Mouse (Mus musculus) kidney, adult 8-10 months (tissue): ENCODE results near the gene Gm10260.

Source experiments
- DNase-seq, 2 experiments: peaks; one replicate each; pipeline ENCODE4 v3.0.0; 2022

Gene Gm10260

DNA sequence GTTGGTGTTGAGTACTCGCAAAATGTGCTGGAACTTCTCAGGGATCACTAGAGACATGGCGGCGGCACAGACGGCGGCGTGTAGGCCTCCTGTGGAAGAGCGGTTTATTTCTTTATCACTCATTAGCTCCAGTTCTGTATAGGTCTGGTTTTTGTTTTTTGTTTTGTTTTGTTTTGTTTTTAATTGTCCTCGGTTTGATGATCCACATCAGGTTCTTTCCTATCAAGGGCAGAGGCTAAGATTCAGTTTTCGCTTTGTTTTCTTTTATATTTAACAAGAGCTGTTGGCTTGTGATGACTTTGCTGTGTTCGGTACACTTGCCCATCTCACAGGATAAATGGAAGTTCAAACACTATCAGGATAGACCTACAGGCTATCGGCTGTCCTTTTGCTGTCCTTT lies at the start of gene Gm10260:
Gene Gm10260 (minus strand): TSS at position 101 of the 400 bp plus-strand sequence.
- DNase-seq, result no peak

DNA sequence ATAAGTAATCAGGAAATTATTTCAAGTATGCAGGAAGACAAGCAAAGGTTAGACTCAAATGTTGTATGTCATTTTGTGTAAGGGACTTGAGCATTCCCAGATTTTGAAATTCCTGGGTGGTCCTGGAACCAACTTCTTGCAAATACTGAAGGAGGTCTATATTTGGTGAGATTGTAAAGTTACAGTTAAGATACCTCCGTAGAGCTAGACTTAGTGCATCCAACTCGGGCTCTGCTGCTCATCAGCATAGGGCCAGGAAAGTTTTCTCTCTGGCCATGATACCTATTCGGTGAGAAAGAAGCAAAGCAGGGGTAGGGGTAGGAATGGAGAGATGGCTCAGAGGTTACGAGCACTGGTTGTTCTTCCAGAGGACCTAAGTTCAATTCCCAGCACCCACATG lies 49.4 kb upstream of the Gm10260 start:
- no peak for DNase-seq

DNA sequence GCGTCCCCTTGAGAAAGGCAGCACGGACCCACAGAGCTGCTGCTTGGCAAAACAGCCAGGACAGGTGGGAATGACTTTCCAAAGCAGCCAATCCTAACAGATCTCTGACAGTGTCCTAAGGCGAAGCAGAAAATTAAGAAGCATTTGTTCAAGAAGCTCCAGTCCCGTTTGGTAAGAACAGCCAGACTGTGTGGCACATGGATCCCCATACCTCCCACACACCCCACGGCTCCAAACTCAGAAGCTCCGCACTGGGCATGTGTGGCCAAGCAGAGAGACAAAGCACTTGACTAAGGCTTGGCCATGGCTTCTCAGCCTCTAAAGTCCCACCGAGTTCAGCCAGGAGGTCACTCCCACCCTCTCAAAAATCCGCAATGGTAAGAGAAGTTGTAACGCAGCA lies 45.5 kb upstream of the Gm10260 start:
- no peak for DNase-seq

DNA sequence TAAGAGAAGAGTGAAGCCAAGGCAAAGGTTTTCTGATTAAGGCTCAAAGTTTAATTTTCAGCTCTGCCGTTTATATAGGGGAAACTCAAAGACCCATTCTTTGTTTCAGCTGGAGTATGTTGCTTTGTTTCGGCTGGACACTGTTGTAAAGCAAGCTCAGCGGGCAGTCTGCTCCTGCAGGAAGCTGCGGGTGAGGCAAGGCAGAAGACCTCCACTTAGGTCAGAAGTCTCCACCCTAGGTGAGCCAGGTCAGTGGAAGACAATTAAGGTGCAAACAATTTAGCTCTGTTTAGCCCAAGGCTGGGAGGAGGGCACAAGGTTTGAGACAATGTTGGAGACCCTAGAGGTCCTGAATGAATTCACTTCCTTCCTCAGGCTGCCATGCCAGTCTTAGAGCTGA lies 42.0 kb upstream of the Gm10260 start:
- no peak for DNase-seq

- DNase-seq, result no peak
Observed at GRCm38 (mm10) chr13:97797462-97797861, 37.0 kb upstream of the Gm10260 start.

DNA sequence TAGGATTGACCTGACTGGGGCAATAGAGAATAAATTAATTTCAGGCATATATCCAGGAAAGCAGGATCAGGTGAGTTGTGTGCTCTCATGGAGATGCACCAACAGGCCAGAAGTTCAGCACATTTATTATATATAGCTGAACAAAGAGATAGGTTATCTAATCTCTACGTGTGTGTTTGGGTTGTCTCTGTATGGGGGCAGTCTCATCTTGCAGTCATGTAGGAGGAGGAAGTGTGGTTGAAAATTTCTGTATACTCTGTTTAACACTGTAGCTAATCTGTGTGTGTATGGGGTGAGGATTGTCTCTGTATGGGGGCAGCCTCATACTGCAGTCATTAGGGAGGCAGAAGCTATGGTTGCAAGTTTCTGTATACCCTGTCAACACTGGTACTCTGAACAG lies 34.3 kb upstream of the Gm10260 start:
- no peak for DNase-seq

GRCm38 (mm10) chr13:97793932-97794331 lies 33.5 kb upstream of the Gm10260 start:
- no peak for DNase-seq

GRCm38 (mm10) chr13:97791664-97792063 lies 31.2 kb upstream of the Gm10260 start:
- no peak for DNase-seq

DNA sequence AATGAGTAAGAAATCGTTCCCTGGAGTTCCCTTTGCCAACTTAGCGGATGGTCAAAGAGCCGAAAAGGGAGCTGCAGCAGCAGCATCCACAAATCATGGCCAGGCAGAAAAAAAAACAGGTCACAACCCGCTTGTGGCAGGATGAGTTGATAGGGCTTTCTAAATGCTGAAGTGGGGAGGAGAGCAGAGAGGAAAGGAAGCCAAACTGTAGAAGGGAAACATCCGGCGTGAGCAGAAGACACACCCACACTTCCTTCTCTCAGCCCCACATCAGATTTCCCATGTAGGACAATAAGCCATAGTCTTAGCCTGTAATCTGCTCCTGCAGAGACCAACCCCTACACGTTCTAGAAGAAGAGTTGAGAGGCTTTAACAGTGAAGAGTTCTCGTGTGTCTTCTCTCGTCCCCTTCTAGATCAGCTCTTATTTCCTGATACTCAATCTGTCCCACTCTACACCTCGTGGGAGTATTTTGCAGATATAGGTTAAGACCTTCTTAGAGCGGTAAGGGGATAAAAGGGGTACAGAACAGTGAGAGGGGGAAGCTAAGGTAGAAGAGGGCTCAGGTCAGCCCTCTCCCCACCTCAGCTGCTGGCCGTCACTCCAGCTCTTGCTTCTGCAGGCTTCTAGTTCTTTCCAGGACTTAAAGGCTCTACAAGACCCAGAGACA lies 29.5 kb upstream of the Gm10260 start:
- DNase-seq, result no peak

- DNase-seq, result no peak
Observed at GRCm38 (mm10) chr13:97785167-97785835, 24.9 kb upstream of the Gm10260 start.

GRCm38 (mm10) chr13:97783423-97784143 lies 23.2 kb upstream of the Gm10260 start:
- DNase-seq, result no peak

DNA sequence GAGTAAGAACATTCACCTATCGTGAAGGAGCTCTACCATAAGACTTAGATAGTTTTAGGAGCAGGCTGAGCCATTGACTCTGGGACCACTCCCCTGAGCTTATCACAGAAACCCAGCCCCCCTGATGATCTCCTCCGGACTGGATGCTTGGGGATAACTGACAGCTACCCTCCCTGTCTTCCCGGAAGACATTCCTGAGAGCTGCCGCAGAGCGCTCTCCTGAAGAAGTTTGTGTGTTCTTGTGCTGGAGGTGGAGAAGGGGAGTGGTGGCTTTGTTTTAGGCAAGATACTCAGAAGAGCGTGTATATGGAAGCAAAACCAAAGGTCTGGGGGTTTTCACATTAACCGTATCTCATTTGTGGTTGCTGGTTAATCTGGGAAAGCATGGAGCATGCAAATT lies 21.6 kb upstream of the Gm10260 start:
- no peak for DNase-seq

- DNase-seq, result no peak
Observed at GRCm38 (mm10) chr13:97781637-97782036, 21.2 kb upstream of the Gm10260 start.

GRCm38 (mm10) chr13:97780556-97780955 lies 20.1 kb upstream of the Gm10260 start:
- no peak for DNase-seq

- DNase-seq, result no peak
Observed at GRCm38 (mm10) chr13:97779657-97780445, 19.4 kb upstream of the Gm10260 start.

- DNase-seq, result no peak
Observed at GRCm38 (mm10) chr13:97778698-97779194, 18.3 kb upstream of the Gm10260 start.

DNA sequence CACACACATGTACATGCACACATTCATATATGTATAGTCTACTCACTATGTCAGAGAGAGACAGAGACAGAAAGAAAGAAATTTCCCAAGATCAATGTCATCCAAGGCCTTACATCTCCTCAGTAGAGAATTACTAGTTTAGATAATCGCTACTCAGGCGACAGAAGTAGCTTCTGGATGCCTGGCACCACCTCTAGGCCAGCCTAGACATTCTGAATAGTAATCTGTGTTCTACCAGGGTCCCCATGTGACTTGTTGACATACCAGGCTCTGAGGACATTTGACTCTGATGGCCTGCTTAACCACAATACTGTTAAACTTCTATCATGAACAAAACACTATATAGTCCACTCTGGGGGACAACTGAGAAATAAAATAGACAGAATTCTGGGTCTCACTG lies 17.2 kb upstream of the Gm10260 start:
- no peak for DNase-seq

DNA sequence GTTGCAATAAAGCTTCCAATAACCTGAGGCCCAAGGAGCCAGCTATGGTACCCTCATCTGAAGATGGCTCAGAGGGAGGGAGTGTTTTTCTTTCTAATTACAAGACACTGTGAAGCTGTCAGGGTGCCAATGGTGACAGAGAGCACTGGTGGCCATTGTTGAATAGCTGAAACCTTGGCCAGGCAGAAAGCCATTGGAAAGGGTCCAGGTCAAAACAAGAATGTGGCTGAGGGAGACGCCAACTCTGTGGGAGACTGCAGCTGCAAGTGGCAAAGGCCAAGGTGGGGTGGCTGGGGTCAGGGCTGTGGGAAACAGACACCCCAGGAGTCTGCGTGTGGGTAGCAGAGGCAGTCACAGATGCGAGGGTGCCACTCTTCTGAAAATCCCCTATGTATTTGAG lies 16.3 kb upstream of the Gm10260 start:
- DNase-seq, result peak; percentile 56 to 67

- no peak for DNase-seq
Observed at GRCm38 (mm10) chr13:97775907-97776306, 15.5 kb upstream of the Gm10260 start.

GRCm38 (mm10) chr13:97774740-97775425 lies 14.5 kb upstream of the Gm10260 start:
- DNase-seq, result no peak

GRCm38 (mm10) chr13:97769205-97769604 lies 8.8 kb upstream of the Gm10260 start:
- no peak for DNase-seq

DNA sequence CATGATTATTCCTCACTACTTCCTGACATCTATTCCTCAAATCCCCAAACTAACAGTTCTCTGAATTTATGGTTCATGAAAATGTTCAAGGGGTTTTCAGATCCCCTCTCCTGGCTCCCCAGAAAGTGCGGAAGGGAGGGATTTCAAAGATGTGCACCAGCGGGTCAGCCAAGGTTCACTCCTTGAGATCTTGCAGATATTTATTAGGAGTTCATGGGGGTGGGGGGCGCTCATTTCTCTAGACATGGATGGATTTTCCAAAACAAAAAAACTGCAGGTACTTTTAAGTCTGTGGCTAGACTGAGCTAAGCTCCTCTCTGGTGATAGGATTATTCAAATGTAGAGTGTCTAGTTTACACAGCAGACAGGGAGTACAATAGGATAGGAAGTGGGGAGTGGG lies 8.4 kb upstream of the Gm10260 start:
- DNase-seq, result no peak
